Mouse (Mus musculus) kidney, postnatal 0 days (tissue): ENCODE data around the gene Evc. TPM values are rescaled to one million over a fixed set of nuclear protein-coding genes. Genes with fewer than 3 reads are reported as not detected.
A peak's percentile ranks its signal among the peaks of the same experiment; 100 is the strongest.

ENCODE experiments used
- ATAC-seq: fragments of 200-750 bp; cut with Nextera tagmentation; replicated peaks from 2 replicates; pipeline ENCODE4 v1.8.0; 2017; ENCODE audit warnings: low read depth, moderate number of reproducible peaks, moderate TSS enrichment, moderate library complexity; ENCODE audit not compliant: low FRiP score
- DNase-seq: peaks from one replicate; pipeline ENCODE4 v3.0.0-alpha.2; 2016; ENCODE audit warnings: low spot score
- H3K27ac ChIP-seq: fragments of 300-500 bp; sonication (generic); 2 replicates; pipeline ENCODE4 v1.5.1; 2014; ENCODE audit warnings: mild to moderate bottlenecking
- H3K27me3 ChIP-seq: fragments of 300-500 bp; sonication (generic); 2 replicates; pipeline ENCODE4 v1.6.1; 2014; ENCODE audit warnings: low read length, mixed read lengths; ENCODE audit not compliant: insufficient read depth
- H3K36me3 ChIP-seq: fragments of 300-500 bp; sonication (generic); 2 replicates; pipeline ENCODE4 v1.6.1; 2014; ENCODE audit warnings: low read length, mixed read lengths; ENCODE audit not compliant: insufficient read depth
- H3K4me1 ChIP-seq: fragments of 300-500 bp; sonication (generic); replicated peaks from 2 replicates; pipeline ENCODE4 v1.6.1; 2014; ENCODE audit warnings: antibody characterized with exemption, low read length, mixed read lengths; ENCODE audit not compliant: insufficient read depth
- H3K4me2 ChIP-seq: fragments of 300-500 bp; sonication (generic); 2 replicates; pipeline ENCODE4 v1.6.1; 2014; ENCODE audit warnings: mild to moderate bottlenecking, low read length, moderate library complexity, mixed read lengths
- H3K4me3 ChIP-seq: fragments of 300-500 bp; sonication (generic); replicated peaks from 2 replicates; pipeline ENCODE4 v1.5.1; 2014; ENCODE audit warnings: low read depth, low read length
- H3K9ac ChIP-seq: fragments of 300-500 bp; sonication (generic); 2 replicates; pipeline ENCODE4 v1.6.1; 2014; ENCODE audit warnings: low read depth, low read length
- H3K9me3 ChIP-seq: fragments of 300-500 bp; sonication (generic); replicated peaks from 2 replicates; pipeline ENCODE4 v1.6.1; 2016; ENCODE audit warnings: low read length, inconsistent platforms, mixed read lengths
- CTCF ChIP-seq: IDR thresholded peaks from 2 replicates; pipeline ENCODE4 v1.5.1; 2016; ENCODE audit warnings: antibody characterized with exemption, low read depth, mild to moderate bottlenecking, moderate library complexity
- WGBS: fragments of 180-500 bp; shearing (Covaris S2); extraction: QIAGEN DNeasy Blood & Tissue Kit; methylation state at CpG from one replicate; pipeline ENCODE4 v1.1.7; 2014; 5-methylcytosine and 5-hydroxymethylcytosine counted together
- polyA plus RNA-seq: library from polyadenylated mRNA; unstranded; fragments of >200 nt; fragmentation: Nextera tagmentation; extraction: Ambion mirVana; gene quantifications from 2 replicates; pipeline ENCODE4 v1.2.1, GENCODE M21; 2015

The Evc gene
- polyA plus RNA-seq, 1 experiment from 2014 or later: 13.8 TPM

DNA sequence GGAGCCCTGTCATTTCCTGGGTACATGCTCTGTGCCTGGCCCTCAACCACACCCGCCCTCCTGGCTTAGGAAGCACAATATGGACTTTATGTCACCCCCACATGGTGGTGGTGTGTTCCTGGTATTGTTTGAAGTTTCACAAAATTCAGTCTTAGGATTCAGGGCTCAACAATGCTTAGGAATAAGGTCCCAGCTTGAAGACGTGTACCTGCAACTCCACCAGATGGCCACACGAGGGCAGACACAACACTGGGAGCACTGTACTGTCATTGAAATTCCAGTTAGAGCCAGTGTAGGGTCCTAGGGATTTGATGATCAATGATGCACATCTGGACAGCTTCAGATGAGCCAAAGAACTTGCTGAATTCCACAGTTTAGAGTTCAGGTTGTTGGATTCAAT is 47.5 kb downstream of the Evc start:
- Histone ChIP-seq H3K4me2 (no peak overlapping the region), H3K27ac (no peak overlapping the region), H3K9me3 (no peaks in the 10 kb centered on the region), H3K27me3 (no peaks in the 10 kb centered on the region), H3K4me3 (no peak overlapping the region), H3K4me1 (no peaks in the 10 kb centered on the region), H3K36me3 (no peaks in the 10 kb centered on the region), H3K9ac (no peak overlapping the region)
- TF ChIP-seq CTCF: peak; percentile 84
- ATAC-seq (no peak), DNase-seq (peak; percentile 70)
- WGBS: 17% methylated on average over 3 of the region's 3 CpGs

DNA sequence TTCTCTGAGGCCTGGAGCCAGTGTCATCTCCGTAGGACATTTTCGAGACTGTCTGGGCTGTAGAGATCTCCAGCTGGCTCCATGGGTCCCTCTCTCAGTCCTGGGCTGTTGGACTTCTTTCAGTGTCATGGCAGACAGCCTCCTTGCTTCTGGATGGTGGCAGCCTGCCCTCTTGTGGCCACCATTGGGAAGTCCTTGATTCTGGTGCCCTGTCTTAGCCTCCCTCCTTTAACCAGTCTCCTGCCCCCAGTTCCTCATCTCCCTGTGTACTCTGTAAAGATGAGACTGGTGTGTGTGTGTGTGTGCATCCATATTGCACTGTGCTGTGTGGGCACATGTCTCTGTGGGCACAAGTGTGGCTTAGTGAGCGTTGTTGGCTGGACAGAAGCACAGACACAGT is 48.3 kb downstream of the Evc start:
- no peaks in the 10 kb centered on the region for H3K9me3 ChIP-seq
- no peak overlapping the region for H3K27ac ChIP-seq
- no peak overlapping the region for H3K4me2 ChIP-seq
- H3K36me3 ChIP-seq: no peaks in the 10 kb centered on the region
- no peak for ATAC-seq
- H3K4me3 ChIP-seq: no peak overlapping the region
- H3K9ac ChIP-seq: no peak overlapping the region
- no peaks in the 10 kb centered on the region for H3K27me3 ChIP-seq
- DNase-seq: peak; percentile 59
- 76% methylated on average over 3 of the region's 3 CpGs for WGBS
- no peaks in the 10 kb centered on the region for H3K4me1 ChIP-seq
- TF ChIP-seq CTCF: peak; percentile 77

DNA sequence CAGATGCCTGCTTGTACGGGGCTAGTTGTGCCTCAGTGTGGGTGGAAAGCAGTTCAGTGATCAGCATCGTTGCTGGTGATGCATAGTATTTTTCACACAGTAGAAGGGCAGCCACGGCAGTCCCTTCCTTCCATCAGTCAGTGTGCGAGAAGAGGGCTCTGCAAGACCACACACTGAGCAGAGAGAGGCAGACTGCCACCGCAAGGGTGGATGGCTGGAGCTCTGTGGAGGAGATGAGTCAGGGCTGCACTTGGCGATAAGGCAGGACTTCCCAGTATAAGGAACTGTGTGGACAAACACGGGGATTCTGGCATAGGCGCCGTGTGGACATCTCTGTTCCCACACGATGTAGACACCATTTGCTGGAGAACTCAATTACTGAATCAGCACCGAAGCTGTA is 55.7 kb downstream of the Evc start:
- no peak overlapping the region for H3K27ac ChIP-seq
- DNase-seq: no peak
- H3K4me2 ChIP-seq: no peak overlapping the region
- no peak overlapping the region for H3K4me3 ChIP-seq
- WGBS: 83% methylated on average over 11 of the region's 11 CpGs
- H3K9me3 ChIP-seq: no peaks in the 10 kb centered on the region
- no peak for ATAC-seq
- no peak overlapping the region for H3K9ac ChIP-seq
- TF ChIP-seq CTCF: no peak
- H3K27me3 ChIP-seq: no peaks in the 10 kb centered on the region
- no peaks in the 10 kb centered on the region for H3K4me1 ChIP-seq
- no peaks in the 10 kb centered on the region for H3K36me3 ChIP-seq

DNA sequence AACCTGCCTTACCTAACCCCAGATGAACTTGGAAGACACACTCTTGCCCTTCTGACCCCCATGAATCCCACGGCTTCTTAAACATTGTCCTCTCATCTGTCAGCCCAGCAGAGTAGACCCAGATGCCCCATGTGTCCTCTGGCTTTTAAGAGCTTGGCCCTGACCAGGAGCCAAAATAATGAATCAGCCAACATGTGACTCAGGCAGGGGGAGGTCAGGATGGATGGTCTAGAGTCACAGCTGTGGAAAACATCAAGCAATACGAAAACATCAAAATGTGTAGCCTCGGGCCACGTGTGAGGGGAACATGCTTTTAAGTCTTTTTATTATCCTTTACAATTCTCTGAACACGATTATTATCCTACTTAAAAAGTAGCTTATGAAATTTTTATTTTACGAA is 72.9 kb downstream of the Evc start:
- Histone ChIP-seq H3K4me1 (no peaks in the 10 kb centered on the region), H3K9me3 (no peaks in the 10 kb centered on the region), H3K27ac (no peak overlapping the region), H3K36me3 (no peaks in the 10 kb centered on the region), H3K4me2 (no peak overlapping the region), H3K4me3 (no peak overlapping the region), H3K9ac (no peak overlapping the region), H3K27me3 (no peaks in the 10 kb centered on the region)
- DNase-seq (no peak), ATAC-seq (no peak)
- TF ChIP-seq CTCF: no peak
- 46% methylated on average over 6 of the region's 6 CpGs for WGBS

DNA sequence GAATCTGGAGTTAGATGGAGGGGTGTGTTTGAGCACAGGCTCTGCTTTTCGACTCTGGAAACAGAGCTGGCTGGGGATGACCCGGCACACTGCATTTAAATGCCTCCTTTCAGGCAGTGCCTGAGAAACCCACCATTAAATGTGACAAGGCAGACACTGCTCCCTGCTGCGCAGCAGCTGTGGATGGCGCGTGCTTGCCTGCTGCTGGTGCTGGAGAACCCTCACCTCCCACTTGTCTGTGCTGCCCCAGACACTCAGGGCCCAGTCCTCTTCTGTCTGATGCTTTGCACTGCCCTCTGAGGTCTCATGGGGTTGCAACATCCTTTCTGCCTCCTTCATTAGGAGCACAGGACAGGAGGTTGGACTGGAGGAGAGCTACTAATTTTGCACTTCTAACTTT is 75.0 kb downstream of the Evc start:
- H3K4me1 ChIP-seq: no peaks in the 10 kb centered on the region
- no peaks in the 10 kb centered on the region for H3K9me3 ChIP-seq
- H3K9ac ChIP-seq: no peak overlapping the region
- no peak overlapping the region for H3K4me3 ChIP-seq
- ATAC-seq: no peak
- H3K4me2 ChIP-seq: no peak overlapping the region
- H3K27me3 ChIP-seq: no peaks in the 10 kb centered on the region
- no peaks in the 10 kb centered on the region for H3K36me3 ChIP-seq
- 61% methylated on average over 5 of the region's 5 CpGs for WGBS
- DNase-seq: no peak
- no peak overlapping the region for H3K27ac ChIP-seq
- TF ChIP-seq CTCF: no peak

DNA sequence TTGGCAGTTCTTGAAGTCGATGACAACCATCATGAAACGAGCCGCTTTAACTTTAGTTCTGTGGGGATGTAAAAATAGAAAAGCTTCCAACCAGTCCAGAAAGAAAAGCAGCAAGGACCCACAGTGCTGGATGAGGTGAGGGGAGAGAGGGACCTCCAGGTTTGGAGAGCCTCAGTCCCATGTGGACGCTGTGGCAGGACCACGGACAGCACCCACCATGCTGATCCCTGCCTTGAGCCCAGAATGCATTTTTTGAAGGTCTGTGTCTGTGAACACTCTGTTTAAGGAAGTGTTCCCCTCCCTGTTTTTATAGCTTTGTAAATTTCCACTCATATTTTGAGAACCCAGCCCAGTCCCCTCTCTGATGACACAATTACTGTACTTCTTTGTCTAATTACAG is 79.5 kb downstream of the Evc start:
- no peak overlapping the region for H3K27ac ChIP-seq
- no peak for ATAC-seq
- no peak for TF ChIP-seq CTCF
- WGBS: 49% methylated on average over 5 of the region's 5 CpGs
- no peak overlapping the region for H3K9ac ChIP-seq
- no peaks in the 10 kb centered on the region for H3K27me3 ChIP-seq
- H3K36me3 ChIP-seq: no peaks in the 10 kb centered on the region
- no peak overlapping the region for H3K4me2 ChIP-seq
- no peaks in the 10 kb centered on the region for H3K9me3 ChIP-seq
- H3K4me1 ChIP-seq: no peaks in the 10 kb centered on the region
- DNase-seq: peak; percentile 72
- H3K4me3 ChIP-seq: no peak overlapping the region

DNA sequence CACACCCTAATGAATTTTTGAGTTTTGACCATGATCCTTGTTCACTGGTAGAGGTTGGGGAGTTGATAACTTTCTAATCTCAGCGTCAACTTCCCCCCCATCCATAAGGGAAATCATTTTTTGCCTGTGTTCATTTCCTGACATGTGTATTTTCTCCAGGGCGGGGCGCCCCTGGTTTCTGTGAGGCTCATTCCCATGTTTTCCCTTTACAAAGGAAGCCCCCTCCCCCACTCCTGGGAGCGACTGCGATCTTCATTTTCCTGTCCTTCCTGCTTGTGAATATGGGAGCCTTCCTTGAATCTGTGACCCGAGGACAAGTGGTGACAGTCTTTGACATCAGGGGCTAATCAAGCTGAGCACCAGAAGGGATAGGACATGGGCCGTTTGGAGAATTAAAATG is 79.9 kb downstream of the Evc start:
- Histone ChIP-seq H3K36me3 (no peaks in the 10 kb centered on the region), H3K9me3 (no peaks in the 10 kb centered on the region), H3K4me3 (no peak overlapping the region), H3K9ac (no peak overlapping the region), H3K4me1 (no peaks in the 10 kb centered on the region), H3K27ac (no peak overlapping the region), H3K27me3 (no peaks in the 10 kb centered on the region), H3K4me2 (no peak overlapping the region)
- 61% methylated on average over 7 of the region's 7 CpGs for WGBS
- DNase-seq: no peak
- ATAC-seq: no peak
- TF ChIP-seq CTCF: no peak
